Comparison of ENCODE assay signal across 11 mouse cellular contexts in genomic region chr9:47910501-47910906, GRCm38 (mm10).
DNase-seq lines count a peak whose midpoint lies in the region; ATAC-seq lines count a peak whose summit lies in the region.
"Had no signal": no experiment of that assay in that cellular context is flagged by ENCODE, and none has a peak within 500 bp of the region (broad histone marks: within the 10 kb centered on the region; RNA-seq: fewer than 3 reads in every experiment).

No protein-coding gene starts in this region.

- no peak overlapping the region for H3K9ac ChIP-seq in neural tube, embryonic 13.5 days
- no peak overlapping the region for H3K9ac ChIP-seq in heart, embryonic 12.5 days
- H3K9ac ChIP-seq: heart, embryonic 13.5 days; limb, embryonic 15.5 days had no signal

- H3K27ac ChIP-seq in neural tube, embryonic 13.5 days (replicated peaks), result peak overlapping the region; percentile 83
- no peak overlapping the region for H3K27ac ChIP-seq in heart, embryonic 12.5 days (ENCODE audit: poor library complexity, severe bottlenecking)
- no peak overlapping the region for H3K27ac ChIP-seq in limb, embryonic 10.5 days
- H3K27ac ChIP-seq: heart, embryonic 13.5 days; limb, embryonic 15.5 days had no signal

- 10% methylated on average over 6 of the region's 6 CpGs for WGBS in neural tube, embryonic 13.5 days
- WGBS in heart, embryonic 12.5 days, result 51% methylated on average over 6 of the region's 6 CpGs
- WGBS in limb, embryonic 10.5 days, result 52% methylated on average over 6 of the region's 6 CpGs

- H3K4me2 ChIP-seq in neural tube, embryonic 13.5 days, result no peak overlapping the region
- no peak overlapping the region for H3K4me2 ChIP-seq in heart, embryonic 12.5 days
- H3K4me2 ChIP-seq: heart, embryonic 13.5 days; limb, embryonic 15.5 days had no signal

- peaks cover 32% of the 10 kb centered on the region for H3K4me1 ChIP-seq in neural tube, embryonic 13.5 days (replicated peaks)
- 0 out of 2 replicates have a peak, but pooled peaks cover 8% of the 10 kb centered on the region for H3K4me1 ChIP-seq in heart, embryonic 12.5 days (replicated peaks)
- peaks cover 21% of the 10 kb centered on the region for H3K4me1 ChIP-seq in limb, embryonic 10.5 days
- H3K4me1 ChIP-seq: limb, embryonic 15.5 days had no signal

- no peak overlapping the region for H3K4me3 ChIP-seq in neural tube, embryonic 13.5 days
- H3K4me3 ChIP-seq in heart, embryonic 12.5 days, result no peak overlapping the region
- H3K4me3 ChIP-seq in limb, embryonic 10.5 days, result no peak overlapping the region
- H3K4me3 ChIP-seq: heart, embryonic 13.5 days; limb, embryonic 15.5 days had no signal

- H3K9me3 ChIP-seq in neural tube, embryonic 13.5 days, result no peaks in the 10 kb centered on the region
- no peaks in the 10 kb centered on the region for H3K9me3 ChIP-seq in heart, embryonic 12.5 days (replicated peaks)
- H3K9me3 ChIP-seq in limb, embryonic 10.5 days (replicated peaks), result no peaks in the 10 kb centered on the region
- H3K9me3 ChIP-seq: heart, embryonic 13.5 days; limb, embryonic 15.5 days had no signal

- H3K27me3 ChIP-seq in neural tube, embryonic 13.5 days, result peaks cover 24% of the 10 kb centered on the region
- H3K27me3 ChIP-seq in heart, embryonic 12.5 days (replicated peaks), result peaks cover 4% of the 10 kb centered on the region; the same call in 1 of the 2 replicates
- peaks cover 21% of the 10 kb centered on the region for H3K27me3 ChIP-seq in limb, embryonic 10.5 days (ENCODE audit: low read depth, poor library complexity, severe bottlenecking)
- H3K27me3 ChIP-seq: heart, embryonic 13.5 days; limb, embryonic 15.5 days had no signal

- ATAC-seq in neural tube, embryonic 13.5 days (ENCODE audit: low read depth), result peak; percentile 93
- ATAC-seq in heart, embryonic 12.5 days (ENCODE audit: insufficient number of reproducible peaks, low FRiP score), result no peak

- H3K36me3 ChIP-seq in neural tube, embryonic 13.5 days, result no peaks in the 10 kb centered on the region
- H3K36me3 ChIP-seq in heart, embryonic 12.5 days, result no peaks in the 10 kb centered on the region
- no peaks in the 10 kb centered on the region for H3K36me3 ChIP-seq in limb, embryonic 10.5 days
- H3K36me3 ChIP-seq: heart, embryonic 13.5 days; limb, embryonic 15.5 days had no signal

- peak; percentile 59 for DNase-seq in embryo, embryonic 11 days
- DNase-seq in frontal cortex, postnatal 14 days (ENCODE audit: low spot score in 2 of 2), result peak; percentile 41 to 57
- DNase-seq in left cerebral cortex, adult 11 months (ENCODE audit: low spot score), result peak; percentile 39
- DNase-seq in ovary, postnatal 36 days (ENCODE audit: low spot score), result no peak
- DNase-seq in limb, embryonic 10.5 days (ENCODE audit: low spot score), result no peak
- no peak for DNase-seq in spleen, adult 12 weeks (ENCODE audit: low spot score)
- DNase-seq: cerebellum, adult 2 months had no signal

Comparison
In these comparisons a context has a peak if more than half of its experiments do, and no peak if none do; other contexts are left out.
1. DNase-seq: peak in embryo, embryonic 11 days (single experiment), frontal cortex, postnatal 14 days (2 of 2) and left cerebral cortex, adult 11 months (single experiment); none in ovary, postnatal 36 days (single experiment), limb, embryonic 10.5 days (single experiment) and spleen, adult 12 weeks (single experiment).